Mouse (Mus musculus) heart, embryonic 13.5 days (tissue): ENCODE data around the gene Gm1113. TPM values are rescaled to one million over a fixed set of nuclear protein-coding genes. Genes with fewer than 3 reads are reported as not detected.
A peak's percentile ranks its signal among the peaks of the same experiment; 100 is the strongest.

Source experiments
- ATAC-seq: fragments of 200-750 bp; cut with Nextera tagmentation; 2 replicates; pipeline ENCODE4 v1.8.0; 2017; ENCODE audit warnings: moderate TSS enrichment; ENCODE audit not compliant: insufficient number of reproducible peaks, low FRiP score, low TSS enrichment; ENCODE audit errors: extremely low read depth
- H3K27ac ChIP-seq: fragments of 300-500 bp; sonication (generic); replicated peaks from 2 replicates; pipeline ENCODE4 v1.5.1; 2015; ENCODE audit warnings: moderate library complexity, mild to moderate bottlenecking, inconsistent platforms
- H3K27me3 ChIP-seq: fragments of 300-500 bp; sonication (generic); replicated peaks from 2 replicates; pipeline ENCODE4 v1.6.1; 2015; ENCODE audit warnings: mild to moderate bottlenecking, inconsistent platforms
- H3K36me3 ChIP-seq: fragments of 300-500 bp; sonication (generic); 2 replicates; pipeline ENCODE4 v1.6.1; 2015; ENCODE audit warnings: mild to moderate bottlenecking, inconsistent platforms
- H3K4me1 ChIP-seq: fragments of 300-500 bp; sonication (generic); 2 replicates; pipeline ENCODE4 v1.6.1; 2015; ENCODE audit warnings: inconsistent platforms
- H3K4me2 ChIP-seq: fragments of 300-500 bp; sonication (generic); 2 replicates; pipeline ENCODE4 v1.6.1; 2015; ENCODE audit warnings: inconsistent platforms, mild to moderate bottlenecking, moderate library complexity
- H3K4me3 ChIP-seq: fragments of 300-500 bp; sonication (generic); 2 replicates; pipeline ENCODE4 v1.5.1; 2015; ENCODE audit warnings: moderate library complexity, mild to moderate bottlenecking, inconsistent platforms
- H3K9ac ChIP-seq: fragments of 300-500 bp; sonication (generic); 2 replicates; pipeline ENCODE4 v1.6.1; 2015; ENCODE audit warnings: inconsistent platforms, mild to moderate bottlenecking, moderate library complexity
- H3K9me3 ChIP-seq: fragments of 300-500 bp; sonication (generic); 2 replicates; pipeline ENCODE4 v1.6.1; 2016; ENCODE audit warnings: inconsistent platforms
- WGBS: fragments of 180-500 bp; shearing (Covaris S2); methylation state at CpG from one replicate; pipeline ENCODE4 v1.1.7; 2015; ENCODE audit warnings: mixed read lengths; 5-methylcytosine and 5-hydroxymethylcytosine counted together
- polyA plus RNA-seq: library from polyadenylated mRNA; unstranded; fragments of >200 nt; fragmentation: Nextera tagmentation; extraction: Ambion mirVana; gene quantifications from 2 replicates; pipeline ENCODE4 v1.2.1, GENCODE M21; 2015

Gene Gm1113
- not detected in 2 replicates for polyA plus RNA-seq

DNA sequence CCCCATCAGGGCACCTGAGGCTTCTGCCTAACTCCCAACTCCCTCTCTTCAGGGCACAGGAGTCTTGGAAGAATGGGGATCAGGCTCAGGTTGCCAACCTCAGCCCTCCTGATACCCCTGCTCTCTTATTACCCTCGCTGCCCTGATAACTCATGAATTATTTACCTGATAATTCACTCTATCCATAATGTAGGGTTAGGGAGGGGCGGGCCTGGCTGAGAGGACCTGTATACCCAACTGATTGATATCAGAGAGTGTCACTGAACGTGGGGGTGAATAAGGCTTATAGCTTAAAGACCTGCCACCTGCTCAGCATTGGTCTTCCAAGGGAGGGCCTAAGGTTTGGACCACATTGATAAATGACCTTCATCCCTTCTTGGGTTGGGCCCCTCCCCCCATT is at the start of gene Gm1113:
Gm1113 (minus strand) TSS at position 101 of the 400 bp plus-strand sequence.
- H3K4me1 ChIP-seq = peaks cover 5% of the 10 kb centered on the region; the same call in 1 of the 2 replicates
- H3K27me3 ChIP-seq = no peaks in the 10 kb centered on the region
- no peak within 1 kb of the TSS for H3K4me3 ChIP-seq
- WGBS = 70% methylated on average over 3 of the region's 3 CpGs
- no peak within 1 kb of the TSS for H3K4me2 ChIP-seq
- H3K9me3 ChIP-seq = no peaks in the 10 kb centered on the region
- no peak within 1 kb of the TSS for H3K27ac ChIP-seq
- H3K36me3 ChIP-seq = no peaks in the 10 kb centered on the region
- ATAC-seq = no peak
- H3K9ac ChIP-seq = no peak within 1 kb of the TSS

DNA sequence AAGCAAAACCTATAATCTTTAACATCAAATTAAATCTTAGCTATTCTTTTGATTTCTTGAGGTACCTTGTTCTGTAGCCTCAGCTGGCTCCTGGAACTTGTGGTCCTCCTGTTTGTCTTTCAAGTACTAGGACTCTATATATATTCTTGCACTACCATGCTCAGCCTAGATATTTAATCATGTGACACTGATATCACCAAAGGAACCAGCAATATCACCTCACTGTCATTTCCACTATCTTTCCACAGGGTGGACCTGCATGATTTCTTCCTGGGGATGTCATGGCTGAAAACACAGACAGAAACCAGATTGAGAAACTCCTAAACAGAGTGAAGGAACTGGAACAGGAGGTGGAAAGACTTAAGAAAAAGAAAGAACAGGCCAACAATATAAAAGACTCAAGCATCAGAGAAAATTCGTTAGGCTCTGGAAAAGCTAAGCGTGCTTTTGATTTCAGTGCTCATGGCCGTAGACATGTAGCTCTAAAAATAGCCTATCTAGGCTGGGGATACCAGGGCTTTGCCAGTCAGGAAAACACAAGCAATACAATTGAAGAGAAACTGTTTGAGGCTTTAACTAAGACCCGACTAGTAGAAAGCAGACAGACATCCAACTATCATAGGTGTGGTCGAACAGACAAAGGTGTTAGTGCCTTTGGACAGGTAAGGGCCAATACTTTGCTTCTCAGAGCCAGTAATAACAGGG is 46.6 kb upstream of the Gm1113 start:
- Histone ChIP-seq H3K27ac (peak overlapping the region; percentile 90), H3K4me1 (peaks cover 43% of the 10 kb centered on the region), H3K9me3 (no peaks in the 10 kb centered on the region), H3K27me3 (no peaks in the 10 kb centered on the region), H3K4me2 (peak overlapping the region; percentile 55), H3K9ac (peak overlapping the region; percentile 34), H3K4me3 (peak overlapping the region; percentile 6; the same call in 1 of the 2 replicates), H3K36me3 (peaks cover 59% of the 10 kb centered on the region)
- no peak for ATAC-seq
- 44% methylated on average over 5 of the region's 5 CpGs for WGBS

DNA sequence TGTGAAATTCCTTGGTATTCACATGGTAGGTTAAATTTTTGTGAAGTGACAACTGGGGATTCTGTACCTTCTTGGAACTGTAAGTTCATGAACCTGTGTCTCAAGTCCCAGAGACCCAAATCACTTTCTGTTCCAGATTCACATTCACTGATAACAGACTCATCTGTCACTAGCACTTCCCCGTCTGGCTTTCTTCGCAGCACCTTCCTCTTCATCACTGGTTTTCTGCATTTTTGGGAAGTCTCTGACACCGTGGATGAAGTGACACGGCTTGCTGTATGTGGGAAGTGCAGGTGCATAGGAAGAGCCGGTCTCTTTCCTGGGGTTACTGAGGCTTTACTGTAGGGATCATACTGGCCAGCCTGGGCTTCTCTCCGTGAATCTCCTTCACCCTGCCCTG is 43.5 kb upstream of the Gm1113 start:
- no peak overlapping the region for H3K4me2 ChIP-seq
- peaks cover 18% of the 10 kb centered on the region for H3K27me3 ChIP-seq
- WGBS = 84% methylated on average over 6 of the region's 6 CpGs
- no peak overlapping the region for H3K9ac ChIP-seq
- H3K9me3 ChIP-seq = no peaks in the 10 kb centered on the region
- H3K27ac ChIP-seq = no peak overlapping the region
- ATAC-seq = no peak
- H3K4me3 ChIP-seq = no peak overlapping the region
- peaks cover 43% of the 10 kb centered on the region for H3K36me3 ChIP-seq
- peaks cover 41% of the 10 kb centered on the region for H3K4me1 ChIP-seq

DNA sequence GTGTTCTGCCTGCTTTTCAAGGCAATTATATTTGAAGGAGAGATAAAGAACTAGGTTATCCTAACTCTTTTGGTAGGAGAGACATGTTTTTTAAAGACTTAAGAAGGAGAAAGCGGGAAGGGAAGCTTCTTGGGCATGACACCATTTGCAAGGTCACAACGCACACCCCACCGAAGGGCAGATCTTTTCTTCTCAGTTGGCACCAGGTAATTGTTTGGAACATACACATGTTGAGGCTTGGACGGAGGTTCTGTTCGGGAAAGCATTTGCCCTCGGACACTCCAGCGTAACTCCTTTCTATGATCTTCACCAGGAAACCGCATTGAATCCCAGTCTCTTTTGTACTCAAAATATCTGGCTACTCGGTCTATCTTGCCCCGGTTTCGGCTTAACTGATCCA is 43.0 kb upstream of the Gm1113 start:
- Histone ChIP-seq H3K36me3 (peaks cover 38% of the 10 kb centered on the region), H3K9me3 (no peaks in the 10 kb centered on the region), H3K27ac (no peak overlapping the region), H3K4me2 (no peak overlapping the region), H3K27me3 (peaks cover 21% of the 10 kb centered on the region), H3K4me3 (no peak overlapping the region), H3K4me1 (peaks cover 41% of the 10 kb centered on the region), H3K9ac (no peak overlapping the region)
- WGBS = 94% methylated on average over 11 of the region's 11 CpGs
- ATAC-seq = no peak

DNA sequence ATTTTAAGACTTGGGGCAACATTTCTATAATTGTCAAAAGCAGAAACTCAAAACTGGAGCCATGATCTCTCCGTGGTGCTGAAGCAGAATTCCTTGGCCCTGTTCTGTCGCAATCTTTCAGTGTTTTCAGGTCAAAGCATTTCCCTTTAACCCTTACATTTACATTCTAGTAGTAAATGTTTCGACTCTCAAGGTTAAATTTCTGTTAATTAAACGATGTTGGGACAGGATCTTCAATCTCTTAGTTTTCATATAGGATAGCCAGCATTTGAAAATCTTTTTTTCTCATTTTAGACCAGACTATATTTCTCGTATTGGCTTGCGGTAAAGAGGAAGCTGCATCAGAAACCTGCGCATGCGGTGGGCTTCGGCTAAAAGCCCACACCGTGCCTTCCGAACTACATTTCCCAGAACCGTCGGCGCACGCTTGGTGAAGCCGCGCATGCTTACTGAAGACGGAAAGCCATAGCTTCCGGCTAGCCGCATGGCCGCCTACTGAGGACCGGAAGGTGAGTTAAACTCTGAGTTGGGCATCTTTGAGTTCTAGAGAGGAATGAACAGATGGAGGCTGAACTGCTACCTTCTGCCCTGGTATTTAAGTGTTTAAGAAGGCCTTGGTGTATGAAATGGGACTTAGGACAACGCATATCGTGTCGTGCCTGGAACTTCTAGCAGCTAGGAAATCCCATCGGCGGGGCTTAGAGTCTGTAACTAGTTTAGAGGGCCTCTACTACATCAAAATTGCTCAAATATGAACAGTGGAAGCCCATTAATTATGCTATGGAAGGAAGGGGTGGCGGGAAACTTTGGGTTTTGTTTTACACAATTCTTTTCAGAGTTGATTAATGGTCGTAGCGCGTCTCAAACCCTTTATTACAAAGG is 41.2 kb upstream of the Gm1113 start:
- Histone ChIP-seq H3K36me3 (peaks cover 22% of the 10 kb centered on the region), H3K4me2 (peak overlapping the region; percentile 99), H3K4me3 (peak overlapping the region; percentile 73), H3K27ac (peak overlapping the region; percentile 63), H3K9ac (peak overlapping the region; percentile 83), H3K9me3 (no peaks in the 10 kb centered on the region), H3K4me1 (peaks cover 26% of the 10 kb centered on the region), H3K27me3 (peaks cover 29% of the 10 kb centered on the region)
- peak; percentile 41; the same call in 1 of the 2 replicates for ATAC-seq
- 2% methylated on average over 31 of the region's 31 CpGs for WGBS

DNA sequence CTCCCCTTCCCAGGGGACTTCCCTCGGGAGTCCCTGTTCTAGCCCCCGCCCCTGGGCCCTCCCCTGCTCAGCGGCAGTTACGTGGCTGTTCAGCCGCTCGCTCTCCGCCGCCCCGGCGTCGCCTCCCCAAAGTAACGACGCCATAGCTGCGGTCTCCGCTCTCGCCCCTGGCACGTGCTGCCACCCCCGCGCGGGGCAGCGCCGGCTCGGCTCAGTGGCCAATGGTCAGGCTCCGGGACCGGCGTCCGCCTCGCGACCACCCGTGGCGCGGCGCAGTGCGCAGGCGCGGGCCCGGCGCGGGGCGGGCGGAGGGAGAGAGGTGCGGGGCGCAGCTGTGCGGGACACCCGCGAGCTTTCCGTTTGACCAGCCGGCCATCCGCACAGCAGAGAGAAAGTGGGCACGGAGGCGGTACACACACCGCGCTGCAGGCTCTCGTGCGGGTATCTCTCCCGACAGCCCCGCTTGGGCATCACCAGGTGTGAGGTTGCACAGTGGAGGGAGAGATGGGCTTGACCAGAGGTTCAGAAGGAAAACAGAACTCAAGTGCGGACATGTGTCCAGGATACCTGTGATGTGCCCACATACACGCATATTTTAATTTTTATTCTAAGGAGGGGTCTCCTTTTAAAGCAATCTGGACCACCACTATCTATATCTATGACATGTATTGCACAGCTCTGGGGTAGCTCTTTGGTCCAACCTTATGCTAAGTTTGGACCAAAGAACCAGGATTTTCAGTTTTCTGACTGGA is 40.4 kb upstream of the Gm1113 start, which contains the start of the genes Ddx25 and Pus3:
Ddx25 (minus strand) TSS at position 272 of the 752 bp plus-strand sequence.
Pus3 (plus strand) TSS at position 339 of the 752 bp plus-strand sequence.
- Histone ChIP-seq H3K9ac (peak within 1 kb of the TSS; percentile 83), H3K4me2 (peak within 1 kb of the TSS; percentile 99), H3K4me3 (peak within 1 kb of the TSS; percentile 73), H3K27me3 (peaks cover 29% of the 10 kb centered on the region), H3K4me1 (peaks cover 29% of the 10 kb centered on the region), H3K9me3 (no peaks in the 10 kb centered on the region), H3K27ac (peak within 1 kb of the TSS; percentile 63), H3K36me3 (peaks cover 18% of the 10 kb centered on the region)
- 1% methylated on average over 57 of the region's 59 CpGs for WGBS
- ATAC-seq = peak; percentile 67; the same call in 1 of the 2 replicates

DNA sequence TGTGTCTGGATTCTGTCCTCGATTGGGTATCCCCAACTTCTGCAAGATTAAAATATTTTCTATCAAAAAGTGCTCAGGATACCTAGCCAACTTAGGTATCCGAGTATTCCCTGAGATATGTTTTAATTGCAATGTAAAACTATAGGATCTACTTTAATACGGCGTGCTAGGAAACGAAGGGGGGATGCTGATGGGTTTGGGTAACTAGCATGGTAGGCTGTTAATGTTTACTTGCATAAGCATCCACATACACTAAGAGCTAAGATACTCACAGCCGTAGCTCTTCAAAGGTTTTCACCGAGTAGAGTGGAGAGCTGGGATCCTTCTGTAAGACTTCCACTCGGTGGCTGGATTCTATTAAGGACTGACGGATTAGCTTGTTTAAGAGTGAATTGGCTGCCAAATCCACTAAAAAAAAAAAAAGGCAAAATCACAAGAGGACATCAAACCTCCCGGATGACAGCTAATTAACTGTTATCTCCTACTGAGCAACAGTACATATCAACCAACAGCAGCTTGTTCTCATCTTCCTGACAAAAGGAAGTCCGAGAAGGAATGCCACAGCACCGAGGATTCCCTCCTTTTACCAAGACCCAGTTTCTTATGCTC is 38.5 kb upstream of the Gm1113 start:
- Histone ChIP-seq H3K4me2 (no peak overlapping the region), H3K4me3 (no peak overlapping the region), H3K36me3 (peaks cover 8% of the 10 kb centered on the region), H3K27ac (no peak overlapping the region), H3K9me3 (no peaks in the 10 kb centered on the region), H3K4me1 (peaks cover 38% of the 10 kb centered on the region), H3K27me3 (peaks cover 29% of the 10 kb centered on the region), H3K9ac (no peak overlapping the region)
- WGBS = 45% methylated on average over 12 of the region's 12 CpGs
- ATAC-seq = no peak

DNA sequence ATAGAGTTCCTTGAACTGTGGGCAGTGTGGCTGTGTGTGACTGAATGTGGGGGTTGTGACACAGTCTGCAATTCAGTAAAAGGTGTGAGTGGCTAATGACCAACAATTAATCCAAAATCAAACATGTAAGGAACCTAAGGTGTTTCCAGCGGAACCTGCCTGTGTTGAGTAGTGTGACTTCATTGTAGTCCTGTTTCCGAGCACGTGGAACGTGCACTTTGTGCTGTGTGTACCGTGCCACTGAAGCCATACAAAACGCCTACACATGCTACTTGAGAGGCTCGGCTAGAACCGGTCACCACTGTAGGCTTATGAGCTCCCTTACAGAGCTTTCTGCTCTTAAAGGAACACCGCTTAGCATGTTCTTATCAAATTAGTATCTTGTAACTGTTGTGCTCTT is 30.4 kb upstream of the Gm1113 start:
- H3K4me2 ChIP-seq = no peak overlapping the region
- WGBS = 75% methylated on average over 9 of the region's 9 CpGs
- H3K27me3 ChIP-seq = no peaks in the 10 kb centered on the region
- no peaks in the 10 kb centered on the region for H3K36me3 ChIP-seq
- H3K4me1 ChIP-seq = peaks cover 9% of the 10 kb centered on the region
- no peak overlapping the region for H3K4me3 ChIP-seq
- H3K9me3 ChIP-seq = no peaks in the 10 kb centered on the region
- no peak overlapping the region for H3K9ac ChIP-seq
- no peak overlapping the region for H3K27ac ChIP-seq
- no peak for ATAC-seq

DNA sequence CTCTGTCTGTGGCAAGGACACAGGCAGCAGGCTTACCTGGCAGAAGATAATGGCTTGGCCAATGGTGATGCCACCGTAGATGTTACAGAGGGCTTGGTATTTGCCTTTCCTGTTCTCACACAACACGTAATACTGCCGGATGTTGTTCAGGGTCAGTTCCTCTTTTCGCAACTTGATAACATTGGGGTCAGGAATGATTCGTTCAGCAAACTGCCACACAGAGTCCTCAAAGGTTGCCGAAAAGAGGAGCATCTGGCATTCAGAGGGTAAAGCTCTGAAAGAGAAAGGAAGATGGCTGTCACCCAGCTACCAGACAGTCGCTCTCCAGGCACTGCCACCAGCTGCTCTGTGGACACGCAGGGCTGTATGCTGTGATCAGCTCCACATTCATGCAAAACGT is 28.7 kb upstream of the Gm1113 start:
- H3K9me3 ChIP-seq = no peaks in the 10 kb centered on the region
- WGBS = 68% methylated on average over 9 of the region's 9 CpGs
- no peak overlapping the region for H3K9ac ChIP-seq
- no peaks in the 10 kb centered on the region for H3K4me1 ChIP-seq
- H3K27me3 ChIP-seq = no peaks in the 10 kb centered on the region
- ATAC-seq = no peak
- no peak overlapping the region for H3K4me3 ChIP-seq
- H3K27ac ChIP-seq = no peak overlapping the region
- no peak overlapping the region for H3K4me2 ChIP-seq
- H3K36me3 ChIP-seq = no peaks in the 10 kb centered on the region

DNA sequence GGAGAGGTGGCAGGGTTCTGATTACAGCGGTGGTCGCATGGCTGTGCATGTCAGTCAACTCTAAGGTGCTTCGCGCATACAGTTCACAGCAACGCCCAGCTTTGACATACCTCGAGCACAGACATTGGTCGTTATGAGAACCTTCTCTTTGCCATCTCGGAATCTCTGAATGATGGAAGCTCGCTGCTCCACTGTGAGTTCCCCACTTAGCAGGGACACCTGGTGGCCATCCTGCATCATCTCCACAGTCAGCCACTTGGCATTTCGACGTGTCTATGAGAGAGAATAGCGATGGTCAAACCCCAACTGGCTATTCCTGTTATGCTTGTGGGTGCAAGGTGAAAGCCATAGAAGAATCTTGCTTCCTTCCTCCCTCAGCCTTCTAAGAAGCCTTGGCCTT is 27.6 kb upstream of the Gm1113 start:
- Histone ChIP-seq H3K4me2 (no peak overlapping the region), H3K27ac (no peak overlapping the region), H3K9ac (no peak overlapping the region), H3K4me3 (no peak overlapping the region), H3K36me3 (no peaks in the 10 kb centered on the region), H3K4me1 (no peaks in the 10 kb centered on the region), H3K27me3 (no peaks in the 10 kb centered on the region), H3K9me3 (no peaks in the 10 kb centered on the region)
- 60% methylated on average over 12 of the region's 12 CpGs for WGBS
- no peak for ATAC-seq
